Mouse (Mus musculus): ENCODE results near the gene Sema3g. TPM values are rescaled to one million over a fixed set of nuclear protein-coding genes. Genes with fewer than 3 reads are reported as not detected.

Sema3g gene
- polyA plus RNA-seq, 1 experiment from 2014 or later: 0.43 TPM

DNA sequence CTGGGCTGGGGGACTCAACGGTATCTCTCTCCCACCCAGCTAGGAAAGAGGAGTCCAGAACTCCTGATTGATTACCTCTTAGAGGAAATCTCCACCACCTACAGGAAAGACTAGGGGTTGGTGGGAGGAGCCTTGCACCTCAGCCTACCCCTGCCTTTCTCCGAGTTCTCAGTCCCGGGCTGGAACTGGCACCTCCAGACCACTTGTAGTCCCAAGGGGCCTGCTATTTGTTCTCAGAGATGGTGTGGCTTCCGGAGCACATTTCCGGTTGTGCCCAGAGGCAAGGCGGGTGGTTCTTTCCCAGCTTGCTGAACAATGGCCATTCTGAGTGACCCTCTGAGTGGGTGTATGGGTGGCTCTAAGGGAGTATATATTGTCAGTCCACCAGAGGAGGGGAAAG, 10.6 kb downstream of the Sema3g start:
- 63% methylated on average over 6 of the region's 6 CpGs for WGBS
- Histone ChIP-seq H3K27ac (ENCODE audit: low read length) (peak overlapping the region; percentile 15; the same call in 1 of the 2 replicates), H3K4me2 (replicated peaks; ENCODE audit: low read depth, low read length) (no peak overlapping the region), H3K27me3 (ENCODE audit: control insufficient read depth, insufficient read depth, low read length) (no peaks in the 10 kb centered on the region), H3K9ac (replicated peaks; ENCODE audit: low read depth, low read length) (no peak overlapping the region), H3K9me3 (ENCODE audit: control insufficient read depth, low read depth, low read length) (no peaks in the 10 kb centered on the region), H3K36me3 (ENCODE audit: control insufficient read depth, insufficient read depth, low read length) (no peaks in the 10 kb centered on the region), H3K4me1 (ENCODE audit: control insufficient read depth, insufficient read depth, low read length) (no peaks in the 10 kb centered on the region), H3K4me3 (ENCODE audit: low read depth, low read length) (no peak overlapping the region)
- no peak for ATAC-seq (ENCODE audit: insufficient number of reproducible peaks, insufficient read depth, low FRiP score, low read depth)

GRCm38 (mm10) chr14:31230442-31230841, 12.8 kb downstream of the Sema3g start:
- Histone ChIP-seq H3K4me2 (replicated peaks; ENCODE audit: low read depth, low read length) (no peak overlapping the region), H3K9ac (replicated peaks; ENCODE audit: low read depth, low read length) (no peak overlapping the region), H3K27ac (ENCODE audit: low read length) (no peak overlapping the region), H3K36me3 (ENCODE audit: control insufficient read depth, insufficient read depth, low read length) (no peaks in the 10 kb centered on the region), H3K4me3 (ENCODE audit: low read depth, low read length) (no peak overlapping the region), H3K27me3 (ENCODE audit: control insufficient read depth, insufficient read depth, low read length) (no peaks in the 10 kb centered on the region), H3K9me3 (ENCODE audit: control insufficient read depth, low read depth, low read length) (no peaks in the 10 kb centered on the region), H3K4me1 (ENCODE audit: control insufficient read depth, insufficient read depth, low read length) (no peaks in the 10 kb centered on the region)
- ATAC-seq (ENCODE audit: insufficient number of reproducible peaks, insufficient read depth, low FRiP score, low read depth): no peak
- 60% methylated on average over 8 of the region's 8 CpGs for WGBS

GRCm38 (mm10) chr14:31232404-31233069, 14.9 kb downstream of the Sema3g start:
- Histone ChIP-seq H3K4me3 (ENCODE audit: low read depth, low read length) (no peak overlapping the region), H3K9me3 (ENCODE audit: control insufficient read depth, low read depth, low read length) (no peaks in the 10 kb centered on the region), H3K36me3 (ENCODE audit: control insufficient read depth, insufficient read depth, low read length) (no peaks in the 10 kb centered on the region), H3K4me2 (replicated peaks; ENCODE audit: low read depth, low read length) (no peak overlapping the region), H3K9ac (replicated peaks; ENCODE audit: low read depth, low read length) (no peak overlapping the region), H3K27ac (ENCODE audit: low read length) (no peak overlapping the region; the same call in 1 of the 2 replicates), H3K27me3 (ENCODE audit: control insufficient read depth, insufficient read depth, low read length) (no peaks in the 10 kb centered on the region), H3K4me1 (ENCODE audit: control insufficient read depth, insufficient read depth, low read length) (no peaks in the 10 kb centered on the region)
- ATAC-seq (ENCODE audit: insufficient number of reproducible peaks, insufficient read depth, low FRiP score, low read depth): no peak
- 85% methylated on average over 13 of the region's 13 CpGs for WGBS

DNA sequence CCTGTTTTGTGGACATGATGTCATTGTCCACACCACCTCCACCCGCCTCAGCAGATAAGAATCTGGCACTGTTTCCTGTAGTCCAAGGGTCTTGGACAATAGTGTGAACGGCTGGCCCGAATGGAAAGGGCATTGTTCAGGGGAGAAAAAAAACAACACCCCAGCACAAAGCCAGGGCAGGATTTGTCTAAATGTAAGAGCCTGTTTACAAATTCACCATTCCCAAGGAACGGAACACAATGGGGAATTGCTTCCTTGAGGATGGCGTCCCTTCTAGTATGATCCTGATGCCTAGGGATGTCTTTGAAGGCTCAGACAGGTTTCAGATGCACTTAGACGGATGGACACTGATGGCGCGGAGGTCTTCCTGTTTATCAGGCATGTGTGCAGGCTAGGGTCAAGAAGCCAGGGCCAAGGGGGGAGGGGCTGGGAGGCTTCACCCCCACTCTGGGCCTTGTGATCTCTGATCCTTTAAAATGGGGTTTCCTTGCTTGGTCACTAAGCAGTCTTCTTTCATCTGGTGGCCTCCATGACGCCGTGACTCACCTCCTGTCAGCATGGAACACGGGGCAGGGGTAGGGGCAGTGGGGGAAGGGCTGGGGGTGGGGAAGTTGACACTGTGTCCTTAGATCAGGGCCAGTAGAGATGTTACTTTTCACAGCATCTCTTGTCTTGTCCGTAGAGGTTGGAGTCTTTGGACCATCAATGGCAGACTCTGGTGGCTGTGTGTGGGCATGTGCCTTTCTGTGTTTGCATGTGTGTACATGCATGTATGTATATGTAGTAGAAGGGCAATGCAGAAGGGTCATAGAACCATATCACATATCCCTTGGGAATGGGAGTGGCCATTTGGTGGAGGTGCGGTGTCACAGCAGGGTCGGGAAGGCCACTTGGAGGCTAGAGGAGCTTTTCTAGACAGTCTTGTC, 15.7 kb downstream of the Sema3g start:
- Histone ChIP-seq H3K4me1 (ENCODE audit: control insufficient read depth, insufficient read depth, low read length) (no peaks in the 10 kb centered on the region), H3K4me3 (ENCODE audit: low read depth, low read length) (no peak overlapping the region), H3K9ac (replicated peaks; ENCODE audit: low read depth, low read length) (no peak overlapping the region), H3K27ac (ENCODE audit: low read length) (0 out of 2 replicates have a peak overlapping the region, but pooled peaks have one; percentile 2), H3K36me3 (ENCODE audit: control insufficient read depth, insufficient read depth, low read length) (no peaks in the 10 kb centered on the region), H3K9me3 (ENCODE audit: control insufficient read depth, low read depth, low read length) (no peaks in the 10 kb centered on the region), H3K4me2 (replicated peaks; ENCODE audit: low read depth, low read length) (no peak overlapping the region), H3K27me3 (ENCODE audit: control insufficient read depth, insufficient read depth, low read length) (no peaks in the 10 kb centered on the region)
- WGBS: 76% methylated on average over 14 of the region's 14 CpGs
- no peak for ATAC-seq (ENCODE audit: insufficient number of reproducible peaks, insufficient read depth, low FRiP score, low read depth)

DNA sequence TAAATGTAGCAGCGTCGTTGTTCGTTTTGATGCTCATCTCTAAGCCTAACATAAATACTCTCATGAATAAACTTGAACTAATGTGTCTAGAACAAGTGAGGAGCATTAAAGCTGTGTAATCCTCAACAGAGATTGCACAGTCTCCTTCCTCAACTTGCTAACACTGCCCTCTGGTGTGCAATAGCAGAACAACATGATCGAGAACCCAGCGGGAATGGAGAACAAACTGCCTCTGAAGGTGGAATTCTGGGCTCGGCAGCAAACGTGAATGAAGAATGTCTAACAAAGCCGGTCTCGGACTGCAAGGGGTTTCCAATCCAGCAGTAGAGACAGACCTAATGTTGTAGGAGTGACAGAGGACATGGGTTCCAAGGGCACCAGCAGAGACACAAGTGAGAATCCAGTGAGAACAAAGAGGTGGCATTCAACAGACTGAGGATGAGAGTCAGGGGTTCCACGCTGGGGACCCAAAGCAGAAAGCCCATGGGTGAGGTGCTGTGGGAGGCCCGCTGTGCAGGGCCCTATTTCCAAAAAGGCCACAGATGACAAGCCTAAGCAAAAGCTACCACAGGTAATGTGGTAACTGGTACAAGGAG, 16.4 kb downstream of the Sema3g start:
- ATAC-seq (ENCODE audit: insufficient number of reproducible peaks, insufficient read depth, low FRiP score, low read depth): peak; percentile 58; the same call in 1 of the 2 replicates
- H3K9ac ChIP-seq (replicated peaks; ENCODE audit: low read depth, low read length): no peak overlapping the region
- no peaks in the 10 kb centered on the region for H3K36me3 ChIP-seq (ENCODE audit: control insufficient read depth, insufficient read depth, low read length)
- H3K4me1 ChIP-seq (ENCODE audit: control insufficient read depth, insufficient read depth, low read length): no peaks in the 10 kb centered on the region
- H3K27ac ChIP-seq (ENCODE audit: low read length): 0 out of 2 replicates have a peak overlapping the region, but pooled peaks have one; percentile 2
- H3K27me3 ChIP-seq (ENCODE audit: control insufficient read depth, insufficient read depth, low read length): no peaks in the 10 kb centered on the region
- WGBS: 11% methylated on average over 11 of the region's 11 CpGs
- H3K4me2 ChIP-seq (replicated peaks; ENCODE audit: low read depth, low read length): no peak overlapping the region
- H3K9me3 ChIP-seq (ENCODE audit: control insufficient read depth, low read depth, low read length): no peaks in the 10 kb centered on the region
- H3K4me3 ChIP-seq (ENCODE audit: low read depth, low read length): no peak overlapping the region

DNA sequence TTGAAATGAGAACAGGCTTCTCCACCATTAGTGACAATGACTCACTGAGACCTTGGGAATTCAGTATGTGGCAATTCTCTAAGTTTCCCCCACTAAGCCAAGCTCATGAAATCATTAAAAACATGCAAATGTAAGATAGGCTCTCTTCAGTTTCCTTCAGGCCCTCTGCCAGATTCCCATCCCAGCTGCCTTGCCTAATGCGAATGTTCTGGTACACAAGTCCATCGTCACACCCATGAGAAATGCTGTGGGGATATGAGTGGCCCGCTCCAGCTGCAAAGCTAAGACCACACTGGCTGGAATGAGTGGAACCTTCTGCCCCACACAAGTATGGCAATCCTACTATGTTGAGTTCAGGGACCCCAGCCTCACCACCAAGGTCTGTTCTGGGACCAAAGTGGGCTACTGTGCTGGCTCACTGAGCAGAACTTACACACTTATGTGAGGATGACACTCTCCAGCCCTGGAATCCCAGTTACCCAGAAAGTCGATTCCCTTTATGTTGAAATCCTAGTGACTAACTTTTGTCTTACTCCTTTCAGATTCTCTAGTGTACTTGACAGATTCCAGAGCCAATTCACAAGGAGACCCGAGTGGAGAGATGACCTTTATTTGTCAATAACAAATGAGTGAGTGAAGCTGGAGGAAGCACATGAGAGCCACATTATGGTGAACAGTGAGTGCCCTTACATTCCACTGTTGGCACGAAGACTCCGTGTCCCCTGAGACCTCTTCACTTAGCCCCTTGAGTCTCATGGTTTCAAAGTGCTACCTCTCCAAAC, 19.6 kb downstream of the Sema3g start:
- no peak for ATAC-seq (ENCODE audit: insufficient number of reproducible peaks, insufficient read depth, low FRiP score, low read depth)
- Histone ChIP-seq H3K36me3 (ENCODE audit: control insufficient read depth, insufficient read depth, low read length) (no peaks in the 10 kb centered on the region), H3K27me3 (ENCODE audit: control insufficient read depth, insufficient read depth, low read length) (no peaks in the 10 kb centered on the region), H3K9me3 (ENCODE audit: control insufficient read depth, low read depth, low read length) (no peaks in the 10 kb centered on the region), H3K4me3 (ENCODE audit: low read depth, low read length) (no peak overlapping the region), H3K9ac (replicated peaks; ENCODE audit: low read depth, low read length) (no peak overlapping the region), H3K4me2 (replicated peaks; ENCODE audit: low read depth, low read length) (no peak overlapping the region), H3K4me1 (ENCODE audit: control insufficient read depth, insufficient read depth, low read length) (no peaks in the 10 kb centered on the region), H3K27ac (ENCODE audit: low read length) (no peak overlapping the region)
- 80% methylated on average over 7 of the region's 7 CpGs for WGBS

DNA sequence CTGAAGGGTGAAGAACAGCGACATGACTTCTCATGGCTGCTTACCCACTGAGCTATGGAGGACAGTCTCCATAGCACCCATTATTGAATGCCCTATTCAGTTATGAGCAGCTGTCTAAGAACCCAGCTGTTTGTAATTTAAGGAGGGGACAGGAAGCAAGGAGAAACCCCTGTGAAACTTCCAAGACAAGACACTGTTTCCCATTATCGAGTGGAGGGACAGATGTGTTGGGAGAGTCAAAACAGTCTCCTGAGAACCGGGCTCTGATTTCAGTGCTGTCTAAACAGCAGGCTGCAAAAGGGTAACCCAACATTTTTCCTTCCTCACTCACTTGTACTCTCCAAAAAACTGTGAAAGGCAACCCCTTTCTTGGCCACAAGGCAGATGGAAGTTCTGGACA, 22.9 kb downstream of the Sema3g start:
- Histone ChIP-seq H3K4me2 (replicated peaks; ENCODE audit: low read depth, low read length) (no peak overlapping the region), H3K36me3 (ENCODE audit: control insufficient read depth, insufficient read depth, low read length) (no peaks in the 10 kb centered on the region), H3K9me3 (ENCODE audit: control insufficient read depth, low read depth, low read length) (no peaks in the 10 kb centered on the region), H3K9ac (replicated peaks; ENCODE audit: low read depth, low read length) (no peak overlapping the region), H3K27ac (ENCODE audit: low read length) (no peak overlapping the region), H3K27me3 (ENCODE audit: control insufficient read depth, insufficient read depth, low read length) (no peaks in the 10 kb centered on the region), H3K4me1 (ENCODE audit: control insufficient read depth, insufficient read depth, low read length) (no peaks in the 10 kb centered on the region), H3K4me3 (ENCODE audit: low read depth, low read length) (no peak overlapping the region)
- WGBS: 67% methylated on average over 3 of the region's 3 CpGs
- no peak for ATAC-seq (ENCODE audit: insufficient number of reproducible peaks, insufficient read depth, low FRiP score, low read depth)

DNA sequence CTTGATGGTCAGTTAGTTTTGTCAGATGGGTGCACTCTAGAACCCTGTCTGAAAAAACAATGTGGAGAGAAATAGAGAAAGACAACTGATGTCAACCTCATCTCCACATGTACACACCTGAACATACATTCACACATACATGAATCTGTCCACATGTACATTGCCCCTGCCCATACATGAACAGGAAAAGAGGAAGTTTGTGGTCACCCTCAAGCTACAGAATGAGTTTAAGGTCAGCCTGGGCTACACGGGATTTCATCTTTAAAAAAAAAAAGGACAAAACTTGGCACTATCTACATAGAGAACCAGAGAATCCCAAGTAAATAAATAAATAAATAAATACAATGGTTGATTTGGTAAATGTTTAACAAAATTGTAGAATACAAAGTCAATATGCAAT, 27.1 kb downstream of the Sema3g start:
- WGBS: 74% methylated on average over 1 of the region's 1 CpGs
- Histone ChIP-seq H3K4me3 (ENCODE audit: low read depth, low read length) (no peak overlapping the region), H3K36me3 (ENCODE audit: control insufficient read depth, insufficient read depth, low read length) (no peaks in the 10 kb centered on the region), H3K4me1 (ENCODE audit: control insufficient read depth, insufficient read depth, low read length) (no peaks in the 10 kb centered on the region), H3K9ac (replicated peaks; ENCODE audit: low read depth, low read length) (no peak overlapping the region), H3K27ac (ENCODE audit: low read length) (no peak overlapping the region), H3K9me3 (ENCODE audit: control insufficient read depth, low read depth, low read length) (no peaks in the 10 kb centered on the region), H3K27me3 (ENCODE audit: control insufficient read depth, insufficient read depth, low read length) (no peaks in the 10 kb centered on the region), H3K4me2 (replicated peaks; ENCODE audit: low read depth, low read length) (no peak overlapping the region)
- ATAC-seq (ENCODE audit: insufficient number of reproducible peaks, insufficient read depth, low FRiP score, low read depth): no peak

All from stomach, embryonic 14.5 days (tissue).